Mouse (Mus musculus) natural killer cell, adult 2 months (primary cell): ENCODE results near the gene Abi3bp.

Experiments used
- DNase-seq, 2 experiments: peaks; one replicate each; pipeline ENCODE4 v3.0.0; 2022; ENCODE audit warnings: low spot score in 2 of 2

Gene Abi3bp

DNA sequence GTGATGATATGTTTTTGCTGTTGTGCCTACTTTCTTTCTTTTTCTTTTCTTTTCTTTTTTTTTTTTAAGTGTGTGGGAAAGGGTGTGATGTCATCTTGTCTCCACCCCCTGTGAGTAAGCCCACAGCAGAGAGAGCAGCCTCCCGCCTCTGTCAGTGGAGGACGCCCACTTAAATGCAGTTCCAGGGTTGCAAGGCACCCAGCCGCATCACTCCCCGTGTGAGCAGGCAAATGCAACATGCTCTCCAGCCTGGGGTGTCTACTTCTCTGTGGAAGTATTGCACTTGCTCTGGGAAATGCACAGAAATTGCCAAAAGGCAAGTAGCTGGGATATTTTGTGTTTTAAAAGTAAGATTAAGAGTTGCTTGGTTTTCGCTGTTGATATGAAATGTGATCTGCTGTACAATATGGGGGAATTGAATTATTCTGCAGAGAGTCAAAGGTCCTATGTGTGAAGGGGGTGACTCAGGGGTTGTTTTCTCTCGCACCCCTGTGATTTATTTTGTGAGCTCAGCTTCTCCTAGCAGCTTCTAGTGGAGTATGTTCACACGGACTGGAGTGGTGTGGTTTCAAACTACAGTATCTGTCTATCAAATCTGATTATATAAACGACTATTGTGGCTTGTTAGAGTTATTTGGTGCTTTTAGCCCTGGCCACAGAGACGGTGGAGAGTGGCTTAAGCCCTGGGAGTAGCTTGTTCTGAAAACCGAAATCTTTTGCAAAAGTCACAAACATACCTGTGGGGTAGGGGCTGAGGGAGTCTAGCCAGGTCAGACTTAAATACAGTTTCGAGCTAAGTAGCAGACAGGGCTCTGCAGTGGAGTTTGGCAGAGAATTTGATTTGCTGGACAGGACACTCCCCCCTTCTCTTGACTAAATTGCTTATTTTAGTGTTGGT is at the start of gene Abi3bp:
TSS of gene Abi3bp (plus strand) at position 202 of the 898 bp plus-strand sequence.
- DNase-seq = no peak

DNA sequence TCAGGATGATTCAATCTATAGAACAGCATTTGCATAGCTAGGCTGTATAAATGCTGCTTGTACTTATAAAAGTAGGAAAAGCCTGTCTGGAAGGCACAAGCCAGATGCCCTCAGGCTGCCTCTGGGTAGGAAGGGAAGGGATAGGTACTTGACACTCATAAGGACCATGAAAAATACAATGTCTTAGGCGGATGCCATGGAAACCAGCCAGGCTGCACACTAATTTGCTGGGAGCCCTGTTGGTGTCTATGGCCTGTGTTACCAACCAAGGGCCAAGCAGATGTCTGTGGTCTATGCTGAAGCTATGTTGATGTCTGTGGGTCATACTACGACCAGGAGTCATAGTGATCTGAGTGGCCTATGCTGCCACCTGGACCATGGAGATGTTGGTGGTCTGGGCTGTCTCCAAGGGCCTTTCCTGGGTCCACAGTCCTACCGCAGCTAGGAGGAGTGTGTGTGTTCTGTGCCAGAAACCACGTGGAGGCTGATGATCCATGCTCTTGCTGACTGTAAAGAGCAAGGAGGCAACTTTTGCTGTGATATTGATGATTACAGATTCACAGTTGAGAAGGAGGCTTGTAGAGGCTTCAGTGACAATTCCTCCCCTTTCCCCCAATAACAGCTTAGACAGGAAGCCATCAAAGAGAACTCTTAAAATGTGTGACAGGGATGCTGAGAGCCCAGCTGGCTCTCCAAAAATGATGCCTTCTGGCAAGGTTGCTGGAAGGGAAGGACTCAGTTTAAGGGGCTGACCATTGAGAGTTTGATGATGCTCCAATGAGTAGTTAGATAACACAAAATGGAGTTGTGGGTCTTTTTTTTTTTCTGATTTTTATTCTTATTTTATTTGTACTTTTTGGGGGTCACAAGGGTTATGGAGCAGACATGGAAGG is 42.1 kb upstream of the Abi3bp start:
- DNase-seq = no peak

DNA sequence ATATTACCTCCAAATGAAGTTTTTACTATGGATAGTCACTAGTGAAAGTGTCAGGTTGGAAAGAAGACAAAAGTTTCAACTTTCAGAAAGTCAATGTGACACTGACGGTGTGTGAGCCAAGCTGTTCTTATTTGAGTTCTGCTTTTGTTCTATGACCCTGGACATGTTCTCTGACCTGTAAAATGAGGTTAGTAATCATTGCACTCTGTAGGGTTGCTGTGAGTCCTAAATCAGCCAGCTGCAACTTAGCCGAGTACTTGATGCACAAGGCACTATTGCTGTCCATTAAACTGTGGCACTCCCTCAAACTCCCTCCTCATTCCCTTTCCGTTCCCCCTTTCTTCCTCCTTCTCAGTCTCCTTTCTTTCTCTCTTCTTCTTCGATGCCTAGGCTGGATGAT is 37.4 kb upstream of the Abi3bp start:
- DNase-seq = no peak

DNA sequence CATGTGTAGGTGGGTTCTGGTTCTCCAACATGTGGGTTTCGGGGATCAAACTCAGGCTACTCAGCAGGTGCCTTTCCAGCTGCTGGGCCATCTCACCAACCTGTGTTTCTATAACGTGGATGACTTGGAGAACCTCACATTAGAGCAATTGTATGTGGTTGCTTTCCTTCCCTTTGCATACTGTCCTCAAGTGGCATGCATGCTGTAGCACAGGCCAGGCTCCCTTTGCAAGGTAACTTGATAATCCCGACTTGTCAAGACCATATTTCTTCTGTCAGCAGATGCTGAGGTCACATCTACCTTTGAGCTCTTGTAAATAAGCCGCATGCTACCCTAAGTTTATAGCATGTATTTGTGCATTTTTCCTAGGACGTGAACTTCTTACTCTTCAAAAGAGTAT is 36.6 kb upstream of the Abi3bp start:
- no peak for DNase-seq

DNA sequence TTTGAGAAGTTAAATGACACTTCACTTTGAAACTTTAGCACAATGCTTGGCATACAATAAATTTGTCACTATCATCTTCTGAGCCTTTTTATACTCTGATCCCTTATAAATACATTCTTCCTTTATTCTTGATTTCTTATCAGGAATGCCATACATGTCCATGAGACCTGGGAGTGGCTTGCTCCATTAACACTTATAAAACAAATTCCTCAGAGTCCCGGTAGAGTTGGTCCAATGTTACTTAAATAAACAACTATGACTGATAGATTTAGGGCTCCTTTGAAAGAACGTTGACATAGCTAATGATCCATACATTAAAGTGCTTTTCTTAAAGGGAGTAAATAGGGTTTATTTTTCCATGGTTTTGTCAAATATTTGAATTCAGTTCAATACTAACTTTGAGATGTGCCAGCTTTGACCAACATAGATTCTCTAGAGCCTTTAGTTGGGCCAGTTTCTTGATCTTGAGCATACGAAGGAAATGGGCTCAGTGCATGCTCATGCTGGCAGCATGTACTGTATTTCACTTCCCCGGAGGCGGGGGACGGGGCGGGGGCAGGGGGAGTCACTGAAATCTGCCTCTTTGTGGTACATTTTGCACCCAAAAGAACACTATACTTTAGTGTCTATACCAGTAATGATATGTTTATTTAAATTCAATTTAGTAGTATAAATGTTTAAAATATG is 35.9 kb upstream of the Abi3bp start:
- DNase-seq = no peak

DNA sequence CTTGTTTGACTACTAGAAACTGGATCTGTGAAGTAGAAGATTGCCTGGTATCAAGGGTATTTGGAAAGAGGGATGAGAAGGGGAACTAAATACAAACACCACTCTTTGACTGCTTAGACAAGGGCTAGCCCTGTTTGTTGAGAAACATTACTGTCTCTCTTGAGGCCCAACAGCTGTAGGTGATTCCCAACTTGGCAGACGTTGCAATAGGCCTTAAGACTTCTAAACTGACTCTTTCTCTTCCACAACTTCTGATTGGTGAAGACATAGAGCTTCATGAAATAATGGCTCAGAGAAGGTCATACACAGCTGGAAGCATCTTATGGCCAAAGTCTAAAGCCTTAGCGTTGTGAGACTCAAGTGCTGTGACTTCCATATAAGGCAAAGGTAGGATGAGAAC is 26.2 kb upstream of the Abi3bp start:
- no peak for DNase-seq

DNA sequence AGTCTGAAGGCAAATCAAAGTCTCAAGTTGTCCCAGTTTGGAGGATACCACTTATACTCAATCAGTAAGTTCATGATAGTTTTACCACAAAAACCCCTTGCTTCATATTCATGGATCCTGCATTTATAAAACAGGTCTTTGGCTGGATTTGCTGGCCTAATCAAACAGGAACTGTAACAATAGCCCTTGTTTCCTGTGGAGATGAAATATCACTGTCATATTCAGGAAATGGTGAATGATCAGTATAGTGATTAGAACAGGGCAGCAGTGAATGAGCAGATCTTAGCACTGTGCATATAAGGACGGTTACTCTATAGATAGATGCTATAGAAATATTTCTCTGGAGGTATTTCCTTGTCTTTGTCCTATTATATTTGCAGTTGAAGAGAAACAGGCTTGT is 25.8 kb upstream of the Abi3bp start:
- no peak for DNase-seq

DNA sequence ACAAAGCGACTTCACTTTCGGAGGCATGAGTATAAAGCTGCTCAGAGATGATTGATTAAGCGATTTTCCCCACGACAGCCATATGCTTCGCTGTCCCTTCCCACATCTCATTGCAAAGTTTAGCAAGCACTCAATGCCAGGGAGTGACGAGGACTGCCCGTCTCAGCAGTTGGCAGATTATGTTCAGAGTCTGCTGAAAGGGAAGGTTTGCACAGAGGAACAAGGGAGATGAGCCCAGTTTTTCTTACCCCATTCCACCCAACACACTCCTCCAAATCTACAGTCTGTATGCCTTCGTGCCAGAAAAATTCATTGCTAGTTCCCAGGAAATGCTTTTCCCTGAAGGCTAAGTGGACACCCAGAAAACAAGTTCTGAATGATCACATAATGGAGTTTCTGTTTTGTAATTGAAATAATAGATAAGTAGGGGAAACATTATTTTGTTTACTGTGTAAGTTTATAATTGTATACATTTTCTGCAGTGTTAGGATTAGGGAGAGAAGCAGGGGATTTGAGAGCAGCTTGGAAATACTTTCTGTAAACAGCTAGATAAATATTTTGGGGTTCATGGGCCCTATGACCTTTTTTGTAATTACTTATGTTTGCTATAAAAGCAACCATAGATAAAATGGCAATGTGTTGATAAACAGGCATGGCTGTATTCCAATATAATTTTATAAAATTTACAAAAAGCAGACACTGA is 19.5 kb upstream of the Abi3bp start:
- DNase-seq = no peak

DNA sequence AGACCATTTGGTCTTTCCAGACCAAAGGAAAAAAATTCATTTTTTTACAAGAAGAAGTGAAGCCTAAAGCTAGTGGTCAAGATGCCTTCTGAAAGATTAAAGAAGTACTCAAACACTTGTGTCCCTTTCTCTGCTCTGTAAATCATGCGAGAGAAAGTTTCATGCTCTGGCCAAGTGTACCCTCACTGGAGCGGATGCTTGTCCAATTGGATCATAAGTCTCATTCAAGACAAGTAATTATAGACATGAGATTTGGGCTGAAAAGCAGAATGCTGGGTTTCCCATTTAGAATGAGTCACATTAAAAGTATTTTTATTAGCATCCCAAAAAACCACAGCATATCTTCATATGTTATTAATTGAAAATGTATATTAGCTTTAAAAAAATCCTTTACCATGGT is 4.5 kb upstream of the Abi3bp start:
- no peak for DNase-seq

DNA sequence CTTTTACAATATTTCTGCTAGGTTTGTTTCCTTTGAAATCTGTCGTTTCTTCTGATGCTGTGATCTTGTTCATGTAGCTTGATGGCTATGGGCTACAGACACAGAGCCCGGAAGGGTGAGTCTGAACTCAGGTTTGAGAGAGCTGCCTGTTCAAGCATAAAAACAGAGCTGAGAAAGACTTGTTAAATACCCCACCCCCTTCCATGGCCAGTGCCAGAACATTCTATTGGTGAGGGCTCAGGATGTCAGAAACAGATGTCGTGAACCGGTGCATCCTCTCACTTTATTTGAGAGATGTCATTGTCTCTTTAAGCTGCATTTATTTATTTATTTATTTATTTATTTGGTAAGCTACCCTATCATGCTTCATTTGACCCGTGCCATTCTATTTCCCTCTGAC is 2.0 kb upstream of the Abi3bp start:
- no peak for DNase-seq

DNA sequence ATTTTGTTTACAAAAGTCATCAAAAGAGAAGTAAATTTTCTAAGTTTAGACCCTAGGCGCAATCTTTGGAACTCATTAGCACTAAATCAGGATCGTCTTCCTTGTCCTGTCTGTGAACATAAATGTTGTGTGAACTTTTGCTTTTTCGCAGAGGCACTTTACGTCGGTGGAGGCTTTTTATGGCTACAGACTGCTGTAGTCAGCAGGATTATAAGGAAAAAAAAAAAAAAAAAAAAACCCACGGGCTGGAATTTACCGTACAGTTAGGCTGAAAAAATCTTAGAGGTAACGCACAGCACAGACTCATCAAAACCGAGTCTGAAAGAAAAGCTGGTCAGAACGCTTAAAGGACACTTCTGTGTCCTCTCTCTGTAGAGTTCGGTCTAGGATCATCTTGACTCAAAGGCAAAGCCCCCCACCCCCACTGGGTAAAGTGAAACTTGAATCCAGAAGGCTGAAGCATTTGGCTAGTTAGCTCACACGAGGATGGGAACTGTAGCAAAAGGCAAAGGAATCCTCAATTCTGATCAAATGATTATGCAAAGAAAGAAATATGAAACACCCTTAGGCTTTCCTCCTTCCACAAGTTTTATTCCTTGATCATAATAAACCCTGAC is 1.0 kb downstream of the Abi3bp start:
- DNase-seq = no peak

DNA sequence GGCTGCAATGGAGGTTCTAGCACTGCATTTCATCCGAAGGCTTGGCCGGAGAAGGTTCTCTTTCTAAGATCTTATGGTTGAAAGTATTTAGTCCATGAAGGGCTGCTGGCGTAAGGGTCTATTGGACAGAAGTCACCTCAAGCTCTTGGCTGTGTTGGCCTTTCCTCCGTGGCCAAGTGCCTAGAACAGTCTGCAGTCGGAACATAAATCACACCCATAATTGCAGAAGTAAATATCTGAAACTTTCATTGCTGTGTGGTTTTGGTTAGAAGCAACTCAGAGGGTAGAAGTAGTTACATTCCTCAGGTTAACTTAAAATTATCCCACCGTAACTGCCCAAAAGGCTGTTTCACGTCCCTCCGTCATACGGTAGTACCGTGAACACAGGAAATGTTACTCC is 5.8 kb downstream of the Abi3bp start:
- DNase-seq = no peak

DNA sequence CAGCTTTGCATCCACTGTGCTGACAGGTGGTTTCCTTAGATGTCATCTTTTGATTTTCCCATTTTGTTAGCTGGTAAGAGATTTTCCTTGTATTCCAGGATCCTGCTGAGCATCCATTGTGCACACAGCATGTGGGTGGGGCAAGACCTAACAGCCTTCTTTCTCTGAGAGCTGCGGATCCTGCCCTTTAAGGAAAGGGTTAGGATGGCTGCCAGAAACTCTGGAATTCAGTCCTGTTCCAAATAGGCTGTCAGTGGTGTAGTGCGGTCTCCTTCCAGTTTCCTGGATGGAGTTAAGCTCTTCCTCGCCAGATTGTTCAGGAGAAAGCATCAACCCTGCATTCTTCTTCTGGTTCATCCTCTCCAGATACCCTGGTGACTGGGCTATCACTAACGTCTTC is 8.8 kb downstream of the Abi3bp start:
- no peak for DNase-seq

DNA sequence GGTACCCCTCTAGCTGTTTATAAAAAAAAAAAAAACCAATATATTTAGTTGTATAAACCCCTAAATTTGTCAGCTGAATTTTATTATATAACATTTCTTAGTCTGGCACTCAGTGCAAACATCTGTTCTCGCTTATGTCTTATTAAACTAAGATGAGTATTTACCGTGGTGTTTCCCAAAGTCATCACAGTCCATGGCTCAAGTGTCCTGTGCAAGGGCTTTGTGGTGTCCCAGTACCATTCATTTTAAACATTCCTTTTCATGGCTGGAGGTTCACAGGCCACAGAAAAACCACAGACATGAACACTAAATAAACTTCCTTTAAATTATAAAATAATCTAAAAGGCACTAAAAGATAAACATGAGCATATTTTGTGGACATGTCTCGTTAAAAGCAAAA is 13.2 kb downstream of the Abi3bp start:
- DNase-seq = no peak

DNA sequence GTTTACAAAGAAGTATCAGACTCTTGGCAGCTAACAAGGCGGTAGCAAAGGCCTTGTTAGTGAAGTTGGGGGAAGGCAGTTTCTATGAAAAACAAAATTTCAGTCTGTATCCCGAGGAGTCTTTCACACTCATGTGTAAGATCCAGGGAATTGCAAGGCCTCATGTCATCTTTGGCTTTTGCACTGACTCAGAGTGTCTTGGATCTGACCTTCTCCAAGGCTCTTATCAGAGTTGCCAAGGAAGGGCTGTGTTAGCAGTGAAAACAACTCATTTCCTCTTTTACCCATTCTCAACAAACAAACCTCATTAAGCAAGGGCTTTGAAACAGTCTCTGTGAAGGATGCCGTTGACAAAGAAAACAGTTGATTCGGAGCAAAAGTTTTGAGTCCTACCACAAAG is 17.6 kb downstream of the Abi3bp start:
- DNase-seq = no peak

DNA sequence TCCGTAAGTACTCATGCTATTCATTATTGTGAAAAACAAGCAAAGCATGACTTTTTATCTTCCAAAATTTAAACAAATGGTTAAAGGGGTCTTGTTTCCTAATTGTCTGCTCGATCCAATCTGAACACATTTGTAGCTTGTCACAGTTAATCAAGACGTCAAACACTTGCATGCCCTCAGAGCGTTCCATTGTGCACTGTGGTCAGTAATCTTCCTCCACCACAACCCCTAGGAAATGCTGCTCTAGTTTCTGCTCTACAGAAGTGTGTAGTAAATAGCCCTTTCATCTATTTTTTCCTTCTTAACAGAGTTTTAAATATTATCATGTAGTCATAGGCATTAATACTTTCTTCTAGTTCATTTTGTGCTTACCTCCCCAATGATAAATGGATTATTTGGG is 19.1 kb downstream of the Abi3bp start:
- DNase-seq = no peak

DNA sequence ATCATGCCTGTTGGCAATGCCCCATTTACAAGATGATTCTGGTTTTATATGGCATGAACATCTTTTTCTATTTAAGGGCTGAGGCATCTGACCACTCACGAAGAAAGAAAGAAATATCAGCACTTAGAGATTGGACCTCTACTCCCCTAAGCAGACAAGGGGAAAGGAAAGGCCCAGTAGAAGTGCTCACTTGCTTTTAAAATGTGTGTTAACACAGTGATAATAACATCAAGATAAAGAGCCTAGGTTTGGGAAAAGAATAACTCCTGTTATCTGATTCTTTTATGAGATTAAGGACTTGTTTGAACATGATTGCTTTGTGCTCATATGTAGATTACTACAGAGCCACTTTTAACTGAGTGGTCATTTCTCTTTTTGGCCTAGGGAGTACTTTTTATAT is 21.0 kb downstream of the Abi3bp start:
- no peak for DNase-seq

DNA sequence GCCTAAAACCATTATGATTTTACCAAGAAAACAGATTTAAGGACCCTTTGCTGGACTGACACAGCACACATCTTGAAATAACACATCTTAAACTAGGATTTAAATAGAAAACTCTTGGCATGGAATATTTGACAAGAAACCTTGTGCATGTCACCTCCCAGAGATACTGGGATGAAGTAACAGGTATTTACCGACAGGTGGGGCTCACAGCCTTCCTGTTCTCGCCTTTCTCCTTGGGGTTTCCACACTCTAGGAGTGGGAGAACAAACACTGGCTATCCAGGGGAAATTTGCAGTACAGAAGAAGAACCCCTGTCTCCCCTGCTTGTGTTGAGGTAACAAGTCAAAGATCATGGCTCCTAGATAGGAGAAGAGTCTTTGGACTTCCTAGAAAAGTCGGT is 22.8 kb downstream of the Abi3bp start:
- DNase-seq = no peak

DNA sequence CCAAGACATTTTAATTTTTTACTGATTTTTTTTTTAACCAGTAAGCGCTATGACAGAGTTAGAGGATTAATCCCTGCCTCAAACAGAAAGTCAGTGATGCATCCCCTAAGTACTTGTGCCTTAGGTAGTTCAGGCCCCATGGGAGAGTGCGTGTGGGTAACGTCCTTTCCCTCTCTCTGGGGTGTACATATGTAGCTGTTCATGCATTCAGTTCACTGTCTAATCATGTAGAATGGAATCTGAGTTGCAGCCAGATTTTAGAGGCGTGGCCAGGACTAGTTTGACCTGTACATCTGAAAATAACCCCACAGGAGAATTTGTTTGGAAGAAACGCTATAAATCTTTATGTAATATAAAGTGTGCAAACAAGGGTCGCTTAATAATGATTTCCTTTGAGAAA is 23.4 kb downstream of the Abi3bp start:
- DNase-seq = no peak

DNA sequence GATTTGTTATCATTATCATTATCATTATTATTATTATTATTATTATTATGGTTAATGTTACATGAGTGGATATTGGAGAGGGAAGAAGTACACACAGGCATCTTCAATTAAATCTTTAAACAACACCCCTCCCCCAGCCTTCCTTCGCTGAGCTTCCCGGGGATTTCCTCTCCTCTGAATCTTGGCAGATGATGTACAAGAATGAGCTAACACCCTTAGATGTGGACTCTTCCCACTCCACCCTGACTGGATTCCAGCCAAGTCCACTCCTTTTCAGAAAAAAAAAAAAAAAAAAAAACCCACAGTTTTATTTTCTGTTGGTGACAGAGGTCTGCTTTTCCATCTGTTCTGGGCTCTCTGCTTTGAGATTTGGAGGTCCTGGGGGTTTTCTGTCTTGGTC is 23.8 kb downstream of the Abi3bp start:
- no peak for DNase-seq

DNA sequence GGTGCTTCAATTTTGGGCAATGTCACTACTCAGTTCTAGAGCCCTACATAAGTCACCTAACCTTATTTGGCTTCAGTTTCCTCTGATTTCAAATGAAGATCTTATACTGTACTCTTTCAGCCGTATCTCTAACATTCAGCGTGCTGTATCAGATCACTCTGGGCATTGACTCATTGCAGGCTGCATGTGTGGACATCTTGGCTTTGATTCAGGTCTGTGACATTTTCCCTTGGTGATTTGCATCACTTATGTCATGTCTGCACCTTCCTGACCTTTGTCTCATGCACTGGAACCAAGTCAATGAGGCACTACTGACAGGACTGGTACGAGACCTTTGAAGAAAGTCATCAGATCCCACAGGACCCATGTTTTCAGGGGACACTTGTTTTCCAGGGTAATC is 24.5 kb downstream of the Abi3bp start:
- DNase-seq = no peak
